Mouse (Mus musculus) activated CD4-positive, CD25-positive, alpha-beta regulatory T cell (primary cell): ENCODE data around the gene Smpd2. TPM values are rescaled to one million over a fixed set of nuclear protein-coding genes. Genes with fewer than 3 reads are reported as not detected.

ENCODE experiments used
- polyA plus RNA-seq, 2 experiments: library from polyadenylated mRNA; unstranded; fragments of 100-300 nt; shearing (Covaris generic); gene quantifications; one replicate each; pipeline ENCODE4 v1.2.1; 2017

Gene Smpd2
- 10 to 100 TPM; 41.7 to 47.4 TPM for polyA plus RNA-seq

DNA sequence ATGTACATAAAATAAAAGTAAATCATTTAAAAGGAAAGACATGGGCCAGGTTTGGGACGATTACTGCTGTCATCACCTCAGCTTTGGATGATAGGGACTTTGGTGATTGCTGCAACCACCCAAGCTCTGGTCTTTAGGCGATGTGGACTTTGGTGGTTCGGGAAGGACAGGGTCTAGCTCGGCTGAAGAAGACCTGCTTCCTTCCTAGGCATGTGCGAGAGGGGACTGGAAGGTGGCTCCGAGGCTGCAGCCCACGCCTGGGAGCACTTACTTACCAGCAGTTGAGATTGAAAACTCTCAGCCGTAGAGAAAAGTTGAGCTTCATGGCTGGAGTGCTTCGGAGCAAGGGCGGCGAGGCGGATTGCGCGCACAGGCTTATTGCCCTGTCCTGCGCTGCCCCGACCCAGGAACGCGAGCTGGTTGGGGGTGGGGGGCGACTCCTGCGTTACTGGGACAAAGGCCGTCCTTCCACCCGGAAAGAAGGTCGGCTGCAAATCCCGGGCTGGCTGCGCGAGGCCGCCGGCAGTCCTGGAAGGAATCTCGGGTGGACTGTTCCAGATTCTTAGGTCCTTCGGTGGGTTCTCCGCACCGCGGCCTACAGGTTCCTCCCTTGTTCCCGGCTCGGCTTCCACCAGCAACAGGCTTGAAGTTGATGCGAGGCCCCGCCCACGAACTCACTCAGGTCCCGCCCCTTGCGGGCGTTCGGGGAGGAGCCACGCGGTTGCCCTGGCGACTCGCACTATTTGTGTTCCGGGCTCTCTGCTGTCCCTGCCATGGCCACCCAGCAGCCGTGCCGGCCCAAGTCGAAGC, at the start of gene Smpd2, which contains the start of gene Ppil6:
Gene Smpd2, minus strand, starts transcription at position 662 of the 810 bp plus-strand sequence.
Gene Ppil6, plus strand, starts transcription at position 732 of the 810 bp plus-strand sequence.

DNA sequence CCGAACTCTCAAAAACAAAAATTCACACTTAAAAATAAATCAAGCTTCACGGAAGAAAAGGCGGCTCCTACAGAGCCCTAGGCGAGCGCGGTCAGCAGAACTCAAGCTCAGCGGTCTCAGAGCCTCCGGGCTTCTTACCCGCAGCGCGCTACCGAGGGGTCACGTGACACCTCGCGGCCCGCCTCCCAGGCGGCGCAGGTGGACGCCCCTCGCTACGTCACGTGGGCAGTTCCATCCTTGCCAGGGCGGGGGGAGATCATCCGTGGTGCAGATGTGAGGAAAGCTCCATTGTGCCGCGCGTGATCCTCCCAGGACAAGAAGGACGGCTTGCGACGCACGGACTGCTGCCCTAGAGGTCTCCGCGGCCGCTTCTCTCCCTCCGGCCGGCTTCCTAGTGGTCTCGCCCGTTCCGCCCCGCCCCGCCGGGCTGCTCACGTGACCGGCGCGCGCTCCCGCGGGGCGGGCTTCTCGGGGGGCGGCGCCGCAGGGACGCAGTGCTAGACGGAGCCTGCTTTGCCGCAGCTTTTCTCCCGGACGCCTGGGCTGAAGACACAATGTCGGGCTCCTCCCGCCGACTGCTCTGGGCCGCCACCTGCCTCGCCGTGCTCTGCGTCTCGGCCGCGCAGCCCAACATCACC, 28.9 kb upstream of the Smpd2 start, which contains the start of gene Cd164:
Gene Cd164, plus strand, starts transcription at position 434 of the 638 bp plus-strand sequence.

DNA sequence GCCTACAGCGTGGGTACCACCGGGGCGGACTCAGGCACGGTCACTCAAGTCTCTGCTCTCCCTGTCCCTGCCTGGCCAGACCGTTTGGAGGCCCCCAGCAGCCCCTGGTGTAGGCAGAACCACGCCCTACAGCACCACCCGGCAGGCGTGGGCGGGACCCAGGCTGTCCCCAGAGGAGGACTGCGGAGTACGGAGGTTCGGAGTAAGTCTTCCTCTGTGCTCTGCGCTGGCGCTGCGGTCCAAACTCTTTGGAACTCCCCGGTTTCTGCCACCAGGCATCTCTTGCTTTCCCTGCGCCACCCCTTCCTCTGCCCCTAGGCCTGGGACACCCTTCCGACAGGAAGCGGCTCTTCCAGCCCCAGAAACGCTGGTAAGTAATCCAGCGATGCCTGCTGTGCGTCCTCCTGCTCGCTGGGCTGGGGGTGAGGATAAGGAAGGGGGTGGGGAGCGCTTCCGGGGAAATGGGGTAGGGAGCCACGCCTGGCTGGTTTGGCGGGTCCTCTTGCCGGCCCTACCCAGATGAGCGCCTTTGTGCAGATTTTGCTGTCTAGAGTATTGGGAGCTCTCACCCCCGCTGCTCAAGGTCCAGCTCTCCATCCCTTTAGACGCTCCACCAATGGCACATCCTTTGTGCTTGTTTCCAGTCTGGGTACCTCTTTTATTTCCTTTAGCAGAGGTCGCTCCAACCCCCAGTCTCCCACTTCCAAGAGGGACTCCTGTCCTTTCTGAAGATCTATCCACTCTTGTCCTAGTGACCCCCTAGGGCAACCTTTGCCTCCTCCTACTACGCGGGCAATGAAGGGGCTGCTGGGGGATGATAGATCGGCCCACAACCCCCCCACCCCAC, 13.8 kb downstream of the Smpd2 start, which contains the start of gene Mical1:
Gene Mical1, plus strand, starts transcription at position 144 of the 847 bp plus-strand sequence.

DNA sequence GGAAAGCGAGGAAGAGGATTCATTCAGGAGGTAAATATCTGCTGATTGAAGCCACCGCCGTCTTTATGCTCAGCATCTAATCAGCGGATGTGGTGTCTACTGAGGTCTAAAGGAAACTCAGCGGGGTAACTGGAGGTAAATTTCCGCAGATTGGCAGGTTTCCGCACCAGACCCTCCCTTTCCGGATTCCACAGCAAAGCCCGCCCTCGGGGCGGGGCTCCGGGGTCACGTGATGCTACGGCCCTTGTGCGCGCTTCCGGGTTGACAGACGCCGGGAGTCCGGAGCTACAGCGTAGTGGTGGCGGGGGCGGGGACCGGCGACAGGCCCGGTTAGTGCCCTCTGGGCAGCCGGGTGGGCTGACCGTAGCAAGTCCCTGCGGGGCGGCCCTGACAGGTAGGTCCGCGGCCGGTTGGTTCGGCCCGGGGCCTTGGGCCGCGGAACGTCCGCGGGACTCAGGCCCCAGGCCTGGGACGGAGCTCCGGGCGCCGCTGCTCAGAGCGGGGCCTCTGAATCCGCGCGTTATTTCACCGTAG, 40.0 kb downstream of the Smpd2 start, which contains the start of gene Zbtb24:
Gene Zbtb24, plus strand, starts transcription at position 247 of the 534 bp plus-strand sequence.

Other genes starting within 250 kb of the Smpd2 start
- gene Fig4, start 187.1 kb downstream of the Smpd2 start, polyA plus RNA-seq: 10 to 100 TPM; 25.4 to 35.9 TPM
- gene Ak9, start 186.4 kb downstream of the Smpd2 start, polyA plus RNA-seq: under 1 TPM; 0.05 to 0.10 TPM
- gene Zbtb24, start 40.0 kb downstream of the Smpd2 start, polyA plus RNA-seq: 10 to 100 TPM; 42.5 to 43.8 TPM
- gene Mical1, start 14.1 kb downstream of the Smpd2 start, polyA plus RNA-seq: 100 to 1,000 TPM in 1 of 2 experiments, 10 to 100 TPM in 1; 78.8 to 111 TPM
- gene Ppil6, start 70 bp upstream of the Smpd2 start, polyA plus RNA-seq: under 1 TPM in 1 of 2 experiments, not detected in 1; 0.52 TPM
- 100 to 1,000 TPM; 183 to 223 TPM for gene Cd164, start 29.0 kb upstream of the Smpd2 start, polyA plus RNA-seq
- gene Ccdc162, start 226.3 kb upstream of the Smpd2 start, polyA plus RNA-seq: 1 to 10 TPM in 1 of 2 experiments, under 1 TPM in 1; 0.11 to 1.1 TPM